Mouse (Mus musculus): ENCODE data around the gene Gck. TPM values are rescaled to one million over a fixed set of nuclear protein-coding genes. Genes with fewer than 3 reads are reported as not detected.
A peak's percentile ranks its signal among the peaks of the same experiment; 100 is the strongest.
"Not testable (repeated sequence)": the region's sequence is repeated elsewhere in the genome, so short reads cannot be mapped to it uniquely, and the experiment has no call there.

Gck gene
- polyA plus RNA-seq, 1 experiment from 2014 or later: 4.2 TPM

GRCm38 (mm10) chr11:5892810-5893368 lies 57.0 kb downstream of the Gck start:
- Histone ChIP-seq H3K36me3 (no peaks in the 10 kb centered on the region), H3K4me1 (peaks cover 27% of the 10 kb centered on the region), H3K4me2 (no peak overlapping the region), H3K27me3 (replicated peaks) (peaks cover 2% of the 10 kb centered on the region; the same call in 1 of the 2 replicates), H3K9ac (replicated peaks) (no peak overlapping the region), H3K9me3 (replicated peaks) (no peaks in the 10 kb centered on the region), H3K27ac (replicated peaks) (peak overlapping the region; percentile 6; the same call in 1 of the 2 replicates), H3K4me3 (replicated peaks) (no peak overlapping the region)
- ATAC-seq (ENCODE audit: low FRiP score): no peak
- WGBS: 39% methylated on average over 4 of the region's 4 CpGs

- H3K27ac ChIP-seq (replicated peaks): peak overlapping the region; percentile 6; the same call in 1 of the 2 replicates
- ATAC-seq (ENCODE audit: low FRiP score): no peak
- peaks cover 30% of the 10 kb centered on the region for H3K4me1 ChIP-seq
- H3K4me2 ChIP-seq: no peak overlapping the region
- H3K36me3 ChIP-seq: no peaks in the 10 kb centered on the region
- H3K27me3 ChIP-seq (replicated peaks): no peaks in the 10 kb centered on the region
- H3K4me3 ChIP-seq (replicated peaks): no peak overlapping the region
- H3K9me3 ChIP-seq (replicated peaks): no peaks in the 10 kb centered on the region
- WGBS: 56% methylated on average over 8 of the region's 8 CpGs
- H3K9ac ChIP-seq (replicated peaks): no peak overlapping the region
Measured at GRCm38 (mm10) chr11:5892151-5892591, 57.7 kb downstream of the Gck start.

- H3K4me2 ChIP-seq; H3K9ac ChIP-seq (replicated peaks); H3K9me3 ChIP-seq (replicated peaks); ATAC-seq (ENCODE audit: low FRiP score); H3K4me3 ChIP-seq (replicated peaks); H3K36me3 ChIP-seq; H3K27me3 ChIP-seq (replicated peaks): not testable (repeated sequence)
- Histone ChIP-seq H3K4me1 (peaks cover 31% of the 10 kb centered on the region), H3K27ac (replicated peaks) (0 out of 2 replicates have a peak overlapping the region, but pooled peaks have one; percentile 37)
- WGBS: 63% methylated on average over 5 of the region's 5 CpGs
Measured at GRCm38 (mm10) chr11:5888563-5888962, 61.3 kb downstream of the Gck start.

GRCm38 (mm10) chr11:5887250-5887649 lies 62.6 kb downstream of the Gck start:
- H3K36me3 ChIP-seq: no peaks in the 10 kb centered on the region
- no peaks in the 10 kb centered on the region for H3K9me3 ChIP-seq (replicated peaks)
- ATAC-seq (ENCODE audit: low FRiP score): no peak
- H3K9ac ChIP-seq (replicated peaks): no peak overlapping the region
- H3K4me2 ChIP-seq: no peak overlapping the region
- no peaks in the 10 kb centered on the region for H3K27me3 ChIP-seq (replicated peaks)
- 21% methylated on average over 5 of the region's 5 CpGs for WGBS
- no peak overlapping the region for H3K27ac ChIP-seq (replicated peaks)
- no peak overlapping the region for H3K4me3 ChIP-seq (replicated peaks)
- H3K4me1 ChIP-seq: peaks cover 24% of the 10 kb centered on the region

DNA sequence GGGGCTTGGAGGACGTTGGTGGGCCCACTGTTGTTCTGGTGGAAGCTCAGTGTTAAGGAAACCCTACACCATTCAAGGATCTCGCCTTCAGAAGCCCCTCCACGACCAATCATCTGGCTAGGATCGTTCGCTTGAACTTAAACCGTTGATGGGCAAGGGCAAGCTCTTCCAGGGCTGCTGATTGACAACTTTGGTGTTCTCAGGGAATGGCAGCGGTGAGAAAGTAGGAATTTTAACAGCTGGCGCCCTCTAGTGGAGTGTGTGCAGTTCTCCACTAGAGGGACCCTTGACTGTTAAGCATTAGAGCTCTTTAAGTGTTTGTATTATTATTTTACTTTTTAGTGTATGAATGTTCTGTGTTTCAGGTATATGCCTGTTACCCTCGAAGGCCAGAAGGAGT lies 63.7 kb downstream of the Gck start:
- Histone ChIP-seq H3K36me3 (no peaks in the 10 kb centered on the region), H3K4me1 (peaks cover 14% of the 10 kb centered on the region), H3K4me3 (replicated peaks) (no peak overlapping the region), H3K9me3 (replicated peaks) (no peaks in the 10 kb centered on the region), H3K27ac (replicated peaks) (no peak overlapping the region), H3K27me3 (replicated peaks) (no peaks in the 10 kb centered on the region), H3K9ac (replicated peaks) (no peak overlapping the region), H3K4me2 (no peak overlapping the region)
- WGBS: 18% methylated on average over 9 of the region's 9 CpGs
- no peak for ATAC-seq (ENCODE audit: low FRiP score)

- Histone ChIP-seq H3K27ac (replicated peaks) (no peak overlapping the region), H3K27me3 (replicated peaks) (no peaks in the 10 kb centered on the region), H3K36me3 (no peaks in the 10 kb centered on the region), H3K9ac (replicated peaks) (no peak overlapping the region), H3K4me2 (no peak overlapping the region), H3K9me3 (replicated peaks) (no peaks in the 10 kb centered on the region), H3K4me1 (peaks cover 17% of the 10 kb centered on the region), H3K4me3 (replicated peaks) (no peak overlapping the region)
- no peak for ATAC-seq (ENCODE audit: low FRiP score)
- WGBS: 82% methylated on average over 8 of the region's 8 CpGs
Measured at GRCm38 (mm10) chr11:5882518-5882917, 67.4 kb downstream of the Gck start.

DNA sequence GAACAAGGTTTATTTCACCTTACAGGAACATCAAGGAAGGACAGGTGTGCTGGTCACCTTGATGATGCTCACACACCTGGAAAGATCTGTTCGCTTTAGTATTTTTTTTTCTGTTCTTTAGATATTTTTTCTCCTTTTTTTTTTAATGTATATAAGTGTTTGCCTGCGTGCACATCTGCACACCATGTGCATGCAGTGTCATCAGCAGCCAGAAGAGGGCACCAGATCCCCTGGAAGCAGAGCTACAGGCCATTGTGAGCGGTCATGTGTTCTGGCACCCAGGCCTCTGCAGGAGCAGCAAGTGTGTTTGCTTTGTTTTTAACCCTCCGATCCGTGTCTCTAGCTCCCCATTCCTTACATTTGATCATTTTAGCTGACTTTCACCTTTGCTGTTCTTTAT lies 70.0 kb downstream of the Gck start:
- no peaks in the 10 kb centered on the region for H3K9me3 ChIP-seq (replicated peaks)
- peaks cover 4% of the 10 kb centered on the region; the same call in 1 of the 2 replicates for H3K36me3 ChIP-seq
- no peak overlapping the region for H3K4me3 ChIP-seq (replicated peaks)
- 58% methylated on average over 5 of the region's 5 CpGs for WGBS
- no peak overlapping the region for H3K27ac ChIP-seq (replicated peaks)
- peaks cover 27% of the 10 kb centered on the region for H3K4me1 ChIP-seq
- no peak overlapping the region for H3K9ac ChIP-seq (replicated peaks)
- H3K27me3 ChIP-seq (replicated peaks): no peaks in the 10 kb centered on the region
- no peak overlapping the region for H3K4me2 ChIP-seq
- no peak for ATAC-seq (ENCODE audit: low FRiP score)

- Histone ChIP-seq H3K4me2 (peak overlapping the region; percentile 73), H3K4me1 (peaks cover 27% of the 10 kb centered on the region), H3K4me3 (replicated peaks) (peak overlapping the region; percentile 80), H3K9ac (replicated peaks) (peak overlapping the region; percentile 47), H3K9me3 (replicated peaks) (no peaks in the 10 kb centered on the region), H3K27ac (replicated peaks) (peak overlapping the region; percentile 85), H3K27me3 (replicated peaks) (no peaks in the 10 kb centered on the region), H3K36me3 (peaks cover 16% of the 10 kb centered on the region)
- ATAC-seq (ENCODE audit: low FRiP score): no peak
- WGBS: 37% methylated on average over 8 of the region's 8 CpGs
Measured at GRCm38 (mm10) chr11:5878661-5879060, 71.2 kb downstream of the Gck start.

DNA sequence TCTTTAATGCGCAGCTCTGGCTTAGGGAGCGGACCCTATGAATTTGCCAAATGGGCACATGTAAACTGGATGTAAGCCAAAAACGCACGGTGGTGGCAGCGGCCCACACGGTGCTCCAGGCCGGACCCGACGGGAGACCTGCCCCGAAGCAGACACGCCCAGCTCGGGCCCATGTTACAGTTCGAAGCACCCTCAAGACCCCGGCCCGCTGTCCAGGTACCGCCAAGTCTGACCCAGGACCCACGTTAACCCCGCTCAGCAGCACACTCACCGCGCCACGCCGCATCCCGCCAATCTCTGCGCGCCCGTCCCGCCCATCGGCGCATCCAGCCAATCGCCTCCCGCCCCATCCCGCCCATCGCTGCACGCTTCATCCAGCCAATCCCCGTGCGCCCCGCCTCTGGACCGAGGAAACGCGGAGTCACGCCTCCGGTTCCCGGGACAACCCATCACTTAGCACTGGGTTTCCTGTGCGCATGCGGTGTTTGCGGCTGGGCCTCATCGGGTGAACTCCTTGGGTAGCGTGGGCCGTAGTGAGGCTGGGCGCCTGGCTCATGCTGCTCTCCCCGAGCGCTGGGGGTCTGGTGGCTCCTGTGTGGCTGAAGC lies 71.9 kb downstream of the Gck start, which contains the start of gene Pold2:
TSS of gene Pold2 (minus strand) at position 372 of the 606 bp plus-strand sequence.
- WGBS: 0% methylated on average over 52 of the region's 52 CpGs
- H3K4me2 ChIP-seq: peak within 1 kb of the TSS; percentile 73
- peak; percentile 99 for ATAC-seq (ENCODE audit: low FRiP score)
- no peaks in the 10 kb centered on the region for H3K27me3 ChIP-seq (replicated peaks)
- H3K4me1 ChIP-seq: peaks cover 27% of the 10 kb centered on the region
- peak within 1 kb of the TSS; percentile 85 for H3K27ac ChIP-seq (replicated peaks)
- no peaks in the 10 kb centered on the region for H3K9me3 ChIP-seq (replicated peaks)
- H3K9ac ChIP-seq (replicated peaks): peak within 1 kb of the TSS; percentile 63
- peaks cover 22% of the 10 kb centered on the region for H3K36me3 ChIP-seq
- peak within 1 kb of the TSS; percentile 80 for H3K4me3 ChIP-seq (replicated peaks)

DNA sequence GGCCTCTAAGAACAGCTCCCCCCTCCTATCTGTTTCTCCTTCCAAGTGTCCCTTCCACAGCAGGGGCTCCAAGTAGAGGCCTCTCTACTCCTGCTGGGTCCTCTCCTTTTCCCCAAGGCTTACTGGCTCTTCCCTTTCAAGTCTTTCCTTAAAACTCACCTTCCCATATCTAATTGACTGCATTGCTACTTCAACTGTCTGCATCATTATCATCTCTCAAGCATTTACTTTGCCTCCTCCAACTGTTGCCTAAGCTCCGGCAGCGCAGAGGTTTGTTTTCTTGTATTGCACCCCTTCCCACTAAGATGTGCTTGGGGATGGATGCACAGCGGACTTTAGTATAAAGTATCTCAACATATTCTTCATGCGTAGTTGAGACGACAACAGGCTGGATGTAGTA lies 72.5 kb downstream of the Gck start:
- Histone ChIP-seq H3K27ac (replicated peaks) (no peak overlapping the region), H3K36me3 (peaks cover 28% of the 10 kb centered on the region), H3K9me3 (replicated peaks) (no peaks in the 10 kb centered on the region), H3K4me3 (replicated peaks) (peak overlapping the region; percentile 80), H3K27me3 (replicated peaks) (no peaks in the 10 kb centered on the region), H3K9ac (replicated peaks) (peak overlapping the region; percentile 63), H3K4me1 (peaks cover 27% of the 10 kb centered on the region), H3K4me2 (peak overlapping the region; percentile 73)
- no peak for ATAC-seq (ENCODE audit: low FRiP score)
- WGBS: 2% methylated on average over 5 of the region's 5 CpGs

GRCm38 (mm10) chr11:5873192-5873591 lies 76.7 kb downstream of the Gck start:
- Histone ChIP-seq H3K4me2 (no peak overlapping the region), H3K27ac (replicated peaks) (no peak overlapping the region), H3K9me3 (replicated peaks) (no peaks in the 10 kb centered on the region), H3K36me3 (peaks cover 44% of the 10 kb centered on the region), H3K4me1 (peaks cover 17% of the 10 kb centered on the region), H3K27me3 (replicated peaks) (no peaks in the 10 kb centered on the region), H3K4me3 (replicated peaks) (no peak overlapping the region), H3K9ac (replicated peaks) (no peak overlapping the region)
- no peak for ATAC-seq (ENCODE audit: low FRiP score)
- 97% methylated on average over 9 of the region's 9 CpGs for WGBS

GRCm38 (mm10) chr11:5872707-5873106 lies 77.2 kb downstream of the Gck start:
- WGBS: 97% methylated on average over 11 of the region's 11 CpGs
- Histone ChIP-seq H3K27me3 (replicated peaks) (no peaks in the 10 kb centered on the region), H3K27ac (replicated peaks) (no peak overlapping the region), H3K36me3 (peaks cover 44% of the 10 kb centered on the region), H3K4me3 (replicated peaks) (no peak overlapping the region), H3K9me3 (replicated peaks) (no peaks in the 10 kb centered on the region), H3K9ac (replicated peaks) (no peak overlapping the region), H3K4me2 (no peak overlapping the region), H3K4me1 (peaks cover 17% of the 10 kb centered on the region)
- ATAC-seq (ENCODE audit: low FRiP score): no peak
